Mouse (Mus musculus) mesoderm, embryonic 11.5 days (tissue): ENCODE measurements around the gene Nup155.

Source experiments
- DNase-seq: peaks from one replicate; pipeline ENCODE4 v3.0.0-alpha.2; 2012; ENCODE audit warnings: low read depth, low spot score

Gene Nup155

GRCm38 (mm10) chr15:8190435-8190834 is 81.4 kb downstream of the Nup155 start:
- no peak for DNase-seq

- DNase-seq, result no peak
Measured at GRCm38 (mm10) chr15:8200317-8200716, 91.2 kb downstream of the Nup155 start.

GRCm38 (mm10) chr15:8208362-8208761 is 99.3 kb downstream of the Nup155 start:
- DNase-seq, result no peak
